Mouse (Mus musculus) testis, adult 2 months (tissue): Measurements from ENCODE around the gene Hoxa4.

Experiments used
- CTCF ChIP-seq: fragments of 200-500 bp; IDR thresholded peaks from 2 replicates; pipeline ENCODE4 v1.5.1; 2012; ENCODE audit warnings: low read depth, mild to moderate bottlenecking, inconsistent platforms, low read length, moderate library complexity; ENCODE audit not compliant: control insufficient read depth, insufficient read depth, insufficient replicate concordance
- POLR2A ChIP-seq: fragments of 200-500 bp; IDR thresholded peaks from 2 replicates; pipeline ENCODE4 v1.6.1; 2012; ENCODE audit warnings: low read depth, mild to moderate bottlenecking, inconsistent platforms, low read length, moderate library complexity; ENCODE audit not compliant: control insufficient read depth

- TF ChIP-seq CTCF, result no peak
- TF ChIP-seq POLR2A, result no peak
Measured at GRCm38 (mm10) chr6:52219234-52219942, 27.8 kb upstream of the Hoxa4 start.
